Comparison of ENCODE assay signal across 30 mouse cellular contexts in genomic region chr5:91976566-91977396, GRCm38 (mm10). TPM values are rescaled to one million over a fixed set of nuclear protein-coding genes. Genes with fewer than 3 reads are reported as not detected.
"Had no signal": no experiment of that assay in that cellular context is flagged by ENCODE, and none has a peak within 500 bp of the region (broad histone marks: within the 10 kb centered on the region; RNA-seq: fewer than 3 reads in every experiment).

No protein-coding gene starts in this region.

- H3K9ac ChIP-seq: limb, embryonic 13.5 days; liver, embryonic 12.5 days; liver, embryonic 15.5 days; lung, embryonic 15.5 days; neural tube, embryonic 12.5 days; neural tube, embryonic 15.5 days had no signal

- H3K27me3 ChIP-seq: limb, embryonic 13.5 days; liver, embryonic 12.5 days; liver, embryonic 15.5 days; lung, embryonic 15.5 days; neural tube, embryonic 12.5 days; neural tube, embryonic 15.5 days had no signal

- ATAC-seq: liver, embryonic 12.5 days had no signal

- H3K4me1 ChIP-seq: limb, embryonic 10.5 days; limb, embryonic 13.5 days; liver, embryonic 12.5 days; liver, embryonic 15.5 days; lung, embryonic 15.5 days; neural tube, embryonic 12.5 days; neural tube, embryonic 15.5 days had no signal

- DNase-seq: kidney, adult 11 months; kidney, postnatal 25 days; layer of hippocampus, adult 9-11 months; liver; lung, adult 18-20 months; lung, postnatal 10 days; lung, postnatal 4 days; midbrain, embryonic 14.5 days; right cerebral cortex, adult 18-20 months; right cerebral cortex, postnatal 14 days; right cerebral cortex, postnatal 4 days; thymus, postnatal 25 days had no signal

- H3K4me2 ChIP-seq: limb, embryonic 13.5 days; liver, embryonic 12.5 days; liver, embryonic 15.5 days; lung, embryonic 15.5 days; midbrain, embryonic 11.5 days; neural tube, embryonic 12.5 days; neural tube, embryonic 15.5 days had no signal

- H3K27ac ChIP-seq: kidney, postnatal 0 days; layer of hippocampus, adult 2 months; limb, embryonic 10.5 days; limb, embryonic 13.5 days; liver, embryonic 12.5 days; liver, embryonic 15.5 days; lung, embryonic 15.5 days; neural tube, embryonic 12.5 days; neural tube, embryonic 15.5 days; stomach, postnatal 0 days had no signal

- H3K36me3 ChIP-seq: limb, embryonic 10.5 days; limb, embryonic 13.5 days; liver, embryonic 12.5 days; liver, embryonic 15.5 days; lung, embryonic 15.5 days; neural tube, embryonic 12.5 days; neural tube, embryonic 15.5 days had no signal

- H3K9me3 ChIP-seq: limb, embryonic 10.5 days; limb, embryonic 13.5 days; liver, embryonic 12.5 days; liver, embryonic 15.5 days; lung, embryonic 15.5 days; neural tube, embryonic 12.5 days; neural tube, embryonic 15.5 days had no signal

- H3K4me3 ChIP-seq: layer of hippocampus, adult 2 months; limb, embryonic 10.5 days; limb, embryonic 13.5 days; liver, embryonic 12.5 days; liver, embryonic 15.5 days; lung, embryonic 15.5 days; megakaryocyte, embryonic 14.5 days; neural tube, embryonic 12.5 days; neural tube, embryonic 15.5 days had no signal

RNA-seq across cellular contexts. Expression of gene Odaph, which starts 10.5 kb away (rescaled TPM):
- total RNA-seq: layer of hippocampus, adult 2 months; layer of hippocampus, postnatal 25 days; left cerebral cortex, adult 18-20 months; left cerebral cortex, postnatal 25 days had no signal
- polyA plus RNA-seq: kidney, embryonic 14.5 days; kidney, postnatal 0 days; limb, embryonic 10.5 days; limb, embryonic 13.5 days; liver, embryonic 12.5 days; liver, embryonic 15.5 days; lung, embryonic 15.5 days; midbrain, embryonic 11.5 days; neural tube, embryonic 12.5 days; stomach, embryonic 14.5 days; thymus, postnatal 0 days had no signal
